30 mouse cellular contexts compared by ENCODE assay signal in genomic region chr4:130944779-130945178, GRCm38 (mm10). TPM values are rescaled to one million over a fixed set of nuclear protein-coding genes. Genes with fewer than 3 reads are reported as not detected.
DNase-seq lines count a peak whose midpoint lies in the region; ATAC-seq and TF ChIP-seq lines count a peak whose summit lies in the region.
"Had no signal": no experiment of that assay in that cellular context is flagged by ENCODE, and none has a peak within 500 bp of the region (broad histone marks: within the 10 kb centered on the region; RNA-seq: fewer than 3 reads in every experiment).

No protein-coding gene starts in this region.

- H3K4me3 ChIP-seq in embryonic facial prominence, embryonic 13.5 days, result no peak overlapping the region
- H3K4me3 ChIP-seq in embryonic facial prominence, embryonic 10.5 days, result no peak overlapping the region
- H3K4me3 ChIP-seq in MEL (ENCODE audit: control insufficient read depth in 1 of 2, insufficient read depth in 1 of 2, low read depth in 2 of 2, low read length in 2 of 2) (no peak overlapping the region), macrophage (ENCODE audit: inconsistent target) (no peak overlapping the region)
- no peak overlapping the region for H3K4me3 ChIP-seq in liver, embryonic 11.5 days (ENCODE audit: low read depth, low read length)
- H3K4me3 ChIP-seq: erythroblast, embryonic 14.5 days; forebrain, embryonic 12.5 days; heart, embryonic 15.5 days; intestine, embryonic 15.5 days; layer of hippocampus, adult 2 months; midbrain, embryonic 15.5 days; myocyte; neural tube, embryonic 15.5 days; stomach, embryonic 15.5 days had no signal

- no peak for ATAC-seq in embryonic facial prominence, embryonic 13.5 days (ENCODE audit: insufficient number of reproducible peaks, insufficient read depth, low FRiP score, low TSS enrichment, low read depth)
- peak; percentile 71 for ATAC-seq in granulocyte monocyte progenitor cell, adult 5-6 weeks (replicated peaks; ENCODE audit: poor library complexity, severe bottlenecking)
- no peak for ATAC-seq in liver, embryonic 11.5 days (replicated peaks; ENCODE audit: low FRiP score)
- ATAC-seq: CD4-positive, CD25-positive, alpha-beta regulatory T cell, adult 4 months; hindbrain, embryonic 16.5 days; intestine, embryonic 15.5 days; midbrain, embryonic 15.5 days; Patski had no signal

- H3K79me2 ChIP-seq in MEL (ENCODE audit: control insufficient read depth, insufficient read depth, low read length, poor library complexity), result no peaks in the 10 kb centered on the region
- H3K79me2 ChIP-seq in macrophage (ENCODE audit: inconsistent target), result no peaks in the 10 kb centered on the region

- H3K9ac ChIP-seq in embryonic facial prominence, embryonic 13.5 days, result no peak overlapping the region
- H3K9ac ChIP-seq in MEL (ENCODE audit: control insufficient read depth, low read depth, low read length, poor library complexity, severe bottlenecking), result no peak overlapping the region
- H3K9ac ChIP-seq in liver, embryonic 11.5 days (ENCODE audit: low read depth, low read length), result no peak overlapping the region
- H3K9ac ChIP-seq: forebrain, embryonic 12.5 days; heart, embryonic 15.5 days; intestine, embryonic 15.5 days; midbrain, embryonic 15.5 days; neural tube, embryonic 15.5 days; stomach, embryonic 15.5 days had no signal

- 0 out of 2 replicates have a peak, but pooled peaks cover 3% of the 10 kb centered on the region for H3K27me3 ChIP-seq in embryonic facial prominence, embryonic 13.5 days
- H3K27me3 ChIP-seq in embryonic facial prominence, embryonic 10.5 days (replicated peaks; ENCODE audit: low read depth, poor library complexity, severe bottlenecking), result peaks cover 33% of the 10 kb centered on the region
- no peaks in the 10 kb centered on the region for H3K27me3 ChIP-seq in MEL (ENCODE audit: control insufficient read depth in 1 of 2, insufficient read depth in 2 of 2, low read length in 2 of 2)
- 0 out of 2 replicates have a peak, but pooled peaks cover 4% of the 10 kb centered on the region for H3K27me3 ChIP-seq in liver, embryonic 11.5 days (replicated peaks; ENCODE audit: control insufficient read depth, insufficient read depth, low read length)
- H3K27me3 ChIP-seq: intestine, embryonic 15.5 days; midbrain, embryonic 15.5 days; stomach, embryonic 15.5 days had no signal

- no peak for TF ChIP-seq POLR2A in MEL (IDR thresholded peaks at IDR 0.05; ENCODE audit: control insufficient read depth in 1 of 2, insufficient read depth in 1 of 2, low read depth in 1 of 2, low read length in 2 of 2, poor library complexity in 1 of 2)

- H3K27ac ChIP-seq in embryonic facial prominence, embryonic 13.5 days, result no peak overlapping the region
- no peak overlapping the region; the same call in 1 of the 2 replicates for H3K27ac ChIP-seq in embryonic facial prominence, embryonic 10.5 days (replicated peaks)
- H3K27ac ChIP-seq in MEL (ENCODE audit: control insufficient read depth, low read depth, low read length) (no peak overlapping the region), macrophage (peak overlapping the region; percentile 10; the same call in 1 of the 2 replicates)
- H3K27ac ChIP-seq in liver, embryonic 11.5 days (ENCODE audit: low read depth, low read length), result no peak overlapping the region
- H3K27ac ChIP-seq: forebrain, embryonic 12.5 days; heart, embryonic 15.5 days; intestine, embryonic 15.5 days; layer of hippocampus, adult 2 months; midbrain, embryonic 15.5 days; neural tube, embryonic 15.5 days; stomach, embryonic 15.5 days had no signal

- H3K36me3 ChIP-seq in embryonic facial prominence, embryonic 13.5 days, result no peaks in the 10 kb centered on the region
- no peaks in the 10 kb centered on the region for H3K36me3 ChIP-seq in embryonic facial prominence, embryonic 10.5 days (replicated peaks)
- H3K36me3 ChIP-seq in MEL (ENCODE audit: control insufficient read depth in 1 of 2, insufficient read depth in 2 of 2, low read length in 2 of 2), result no peaks in the 10 kb centered on the region
- H3K36me3 ChIP-seq in macrophage (ENCODE audit: inconsistent target), result no peaks in the 10 kb centered on the region
- no peaks in the 10 kb centered on the region for H3K36me3 ChIP-seq in liver, embryonic 11.5 days (ENCODE audit: control insufficient read depth, insufficient read depth, low read length)
- H3K36me3 ChIP-seq: forebrain, embryonic 12.5 days; heart, embryonic 15.5 days; intestine, embryonic 15.5 days; midbrain, embryonic 15.5 days; neural tube, embryonic 15.5 days; stomach, embryonic 15.5 days had no signal

- TF ChIP-seq RAD21 in MEL (IDR thresholded peaks at IDR 0.05; ENCODE audit: low read depth, low read length), result no peak

- H3K9me3 ChIP-seq in embryonic facial prominence, embryonic 13.5 days, result no peaks in the 10 kb centered on the region
- H3K9me3 ChIP-seq in embryonic facial prominence, embryonic 10.5 days, result no peaks in the 10 kb centered on the region
- H3K9me3 ChIP-seq in MEL (replicated peaks; ENCODE audit: insufficient read depth, low read length), result no peaks in the 10 kb centered on the region
- H3K9me3 ChIP-seq in liver, embryonic 11.5 days (ENCODE audit: control insufficient read depth, low read length), result no peaks in the 10 kb centered on the region
- H3K9me3 ChIP-seq: forebrain, embryonic 12.5 days; heart, embryonic 15.5 days; intestine, embryonic 15.5 days; midbrain, embryonic 15.5 days; neural tube, embryonic 15.5 days; stomach, embryonic 15.5 days had no signal

- 76% methylated on average over 7 of the region's 7 CpGs for WGBS in embryonic facial prominence, embryonic 13.5 days
- 78% methylated on average over 7 of the region's 7 CpGs for WGBS in embryonic facial prominence, embryonic 10.5 days
- WGBS in macrophage (ENCODE audit: missing documents), result 44% methylated on average over 7 of the region's 7 CpGs
- 51% methylated on average over 7 of the region's 7 CpGs for WGBS in liver, embryonic 11.5 days

- H3K4me1 ChIP-seq in embryonic facial prominence, embryonic 13.5 days, result peaks cover 18% of the 10 kb centered on the region
- peaks cover 39% of the 10 kb centered on the region for H3K4me1 ChIP-seq in embryonic facial prominence, embryonic 10.5 days
- H3K4me1 ChIP-seq in MEL (ENCODE audit: control insufficient read depth in 1 of 2, insufficient read depth in 2 of 2, low read length in 2 of 2), result 0 out of 4 replicates have a peak, but pooled peaks cover 0 to 3% of the 10 kb centered on the region in 2 experiments
- peaks cover 5% of the 10 kb centered on the region; the same call in 1 of the 2 replicates for H3K4me1 ChIP-seq in liver, embryonic 11.5 days (replicated peaks; ENCODE audit: control insufficient read depth, insufficient read depth, low read length)
- H3K4me1 ChIP-seq: intestine, embryonic 15.5 days; stomach, embryonic 15.5 days had no signal

- no peak for DNase-seq in embryonic facial prominence, embryonic 10.5 days (ENCODE audit: low spot score)
- peak; percentile 22 for DNase-seq in MEL (ENCODE audit: low read depth, low spot score)
- no peak for DNase-seq in liver, embryonic 11.5 days (ENCODE audit: low spot score)
- DNase-seq in cerebellum, adult 9-10 months, result no peak
- DNase-seq: adrenal gland, adult 2 months; cerebellum, adult 8-10 months; heart, postnatal 4 days; kidney, adult 9 months; kidney, postnatal 25 days; liver; thymus, postnatal 25 days had no signal

- TF ChIP-seq EP300 in MEL (IDR thresholded peaks at IDR 0.05; ENCODE audit: low read depth in 1 of 2, low read length in 2 of 2), result no peak

- no peak for TF ChIP-seq CTCF in MEL (IDR thresholded peaks at IDR 0.05 in 2 of 3, conservative IDR thresholded peaks at IDR 0.05 in 1 of 3; ENCODE audit: control insufficient read depth in 1 of 3, insufficient read depth in 1 of 3, low read depth in 2 of 3, low read length in 3 of 3, poor library complexity in 1 of 3, severe bottlenecking in 1 of 3)

- peak overlapping the region; percentile 9; the same call in 1 of the 2 replicates for H3K4me2 ChIP-seq in embryonic facial prominence, embryonic 13.5 days
- no peak overlapping the region for H3K4me2 ChIP-seq in liver, embryonic 11.5 days
- H3K4me2 ChIP-seq: forebrain, embryonic 12.5 days; heart, embryonic 15.5 days; intestine, embryonic 15.5 days; midbrain, embryonic 15.5 days; neural tube, embryonic 15.5 days; stomach, embryonic 15.5 days had no signal

RNA-seq across cellular contexts. Expression of gene Matn1, which starts 0.6 kb away (rescaled TPM):
- polyA plus RNA-seq in embryonic facial prominence, embryonic 13.5 days (2015; fragmentation: Nextera tagmentation; extraction: Ambion mirVana), result 28.7 and 31.4 TPM in 2 replicates
- 0.11 TPM in 1 of 2 replicates, not detected in the other for polyA plus RNA-seq in embryonic facial prominence, embryonic 10.5 days (2016; fragmentation: Nextera tagmentation; extraction: Ambion mirVana)
- total RNA-seq in MEL (2012; rRNA removed), result not detected in 2 replicates
- polyA plus RNA-seq in MEL (2012; ENCODE audit: insufficient read depth in 1 of 2, insufficient read length in 2 of 2, low read depth in 1 of 2, low replicate concordance in 2 of 2, missing spikeins in 1 of 2), result not detected
- total RNA-seq in granulocyte monocyte progenitor cell, adult 5-6 weeks (2014; fragmentation: Nextera tagmentation), result not detected in 2 replicates
- not detected in 2 replicates for total RNA-seq in granulocyte monocyte progenitor cell, adult 5-6 weeks (2017)
- 1 to 10 TPM in 6 of 26 experiments, under 1 TPM in 10, not detected in 10; 0.32 to 1.6 (median 0.79) TPM for total RNA-seq in macrophage (2018; cell fraction: chromatin; rRNA removed)
- total RNA-seq in macrophage (2018; cell fraction: cytosol; rRNA removed), result under 1 TPM in 24 of 26 experiments, not detected in 2; 0.11 to 0.59 (median 0.26) TPM
- under 1 TPM in 15 of 26 experiments, not detected in 11; 0.27 to 0.96 (median 0.48) TPM for total RNA-seq in macrophage (2018; cell fraction: nucleus; rRNA removed)
- 0.07 to 0.80 TPM (median 0.16 TPM) in 3 replicates for polyA plus RNA-seq in macrophage (2018)
- 0.29 and 0.32 TPM in 2 replicates for polyA plus RNA-seq in liver, embryonic 11.5 days (2014; fragmentation: Nextera tagmentation; extraction: Ambion mirVana)
- total RNA-seq: adrenal gland, adult 2 months; gastrocnemius, adult 18-20 months; gastrocnemius, postnatal 36 days; heart, postnatal 4 days; megakaryocyte-erythroid progenitor cell, adult 5-6 weeks had no signal
- polyA plus RNA-seq: adrenal gland, adult 2 months; CD4-positive, CD25-positive, alpha-beta regulatory T cell, adult 4 months; erythroblast, embryonic 14.5 days; lung, postnatal 0 days; myocyte; Patski; stomach, embryonic 15.5 days had no signal

RNA-seq across cellular contexts. Expression of gene Laptm5, which starts 31.9 kb away (rescaled TPM):
- 27.9 and 28.6 TPM in 2 replicates for polyA plus RNA-seq in embryonic facial prominence, embryonic 13.5 days (2015; fragmentation: Nextera tagmentation; extraction: Ambion mirVana)
- polyA plus RNA-seq in embryonic facial prominence, embryonic 10.5 days (2016; fragmentation: Nextera tagmentation; extraction: Ambion mirVana), result 13.0 and 16.4 TPM in 2 replicates
- 101 and 116 TPM in 2 replicates for total RNA-seq in MEL (2012; rRNA removed)
- polyA plus RNA-seq in MEL (2012; ENCODE audit: insufficient read depth in 1 of 2, insufficient read length in 2 of 2, low read depth in 1 of 2, low replicate concordance in 2 of 2, missing spikeins in 1 of 2) (100 to 1,000 TPM; 234 to 696 TPM), macrophage (2018) (1,448 to 1,968 TPM (median 1,759 TPM) in 3 replicates)
- total RNA-seq in granulocyte monocyte progenitor cell, adult 5-6 weeks (2014; fragmentation: Nextera tagmentation), result 561 and 568 TPM in 2 replicates
- 131 and 136 TPM in 2 replicates for total RNA-seq in granulocyte monocyte progenitor cell, adult 5-6 weeks (2017)
- total RNA-seq in macrophage (2018; cell fraction: chromatin; rRNA removed), result 100 to 1,000 TPM in 20 of 26 experiments, 10 to 100 TPM in 6; 40.7 to 813 (median 353) TPM
- 1,000 to 10,000 TPM in 25 of 26 experiments, 100 to 1,000 TPM in 1; 986 to 2,150 (median 1,338) TPM for total RNA-seq in macrophage (2018; cell fraction: cytosol; rRNA removed)
- 1,000 to 10,000 TPM in 13 of 26 experiments, 100 to 1,000 TPM in 13; 156 to 1,616 (median 999) TPM for total RNA-seq in macrophage (2018; cell fraction: nucleus; rRNA removed)
- 87.2 and 93.3 TPM in 2 replicates for polyA plus RNA-seq in liver, embryonic 11.5 days (2014; fragmentation: Nextera tagmentation; extraction: Ambion mirVana)
- polyA plus RNA-seq: Patski had no signal

Comparison
In these comparisons a context has a peak if more than half of its experiments do, and no peak if none do; other contexts are left out.
1. RNA of gene Matn1, which starts 0.6 kb away (polyA plus RNA-seq): 28.7 to 31.4 TPM in embryonic facial prominence, embryonic 13.5 days; 0.29 to 0.32 TPM in liver, embryonic 11.5 days, 0.07 to 0.80 TPM in macrophage, not detected in MEL and 0.11 TPM in embryonic facial prominence, embryonic 10.5 days; every median in the first group is over 10 times any median in the second.